In genomic region chr4:83676444-83676843, GRCm38 (mm10) we compare ENCODE assay signal across 32 mouse cellular contexts.
DNase-seq lines count a peak whose midpoint lies in the region; ATAC-seq and TF ChIP-seq lines count a peak whose summit lies in the region.
"Had no signal": no experiment of that assay in that cellular context is flagged by ENCODE, and none has a peak within 500 bp of the region (broad histone marks: within the 10 kb centered on the region; RNA-seq: fewer than 3 reads in every experiment).

No protein-coding gene starts in this region.

- H3K27me3 ChIP-seq in forebrain, embryonic 13.5 days, result no peaks in the 10 kb centered on the region
- H3K27me3 ChIP-seq: CH12.LX; embryonic facial prominence, embryonic 12.5 days; embryonic facial prominence, embryonic 15.5 days; forebrain, embryonic 12.5 days; heart, embryonic 12.5 days; heart, embryonic 15.5 days; hindbrain, embryonic 13.5 days; Patski had no signal

- TF ChIP-seq CTCF in layer of hippocampus, adult 2 months (conservative IDR thresholded peaks at IDR 0.05), result no peak

- DNase-seq in frontal cortex, adult 2 months (ENCODE audit: extremely low spot score in 1 of 2, low spot score in 1 of 2), result peak; percentile 22 to 42
- DNase-seq in frontal cortex, postnatal 14 days (ENCODE audit: low spot score in 2 of 2), result no peak
- peak; percentile 19 to 64 for DNase-seq in layer of hippocampus, adult 2 months (ENCODE audit: low spot score in 2 of 2)
- DNase-seq in layer of hippocampus, postnatal 36 days, result no peak
- peak; percentile 24 for DNase-seq in layer of hippocampus, adult 9-10 months (ENCODE audit: low spot score)
- DNase-seq: adrenal gland, postnatal 10 days; adrenal gland, postnatal 36 days; B cell, adult 2 months; cerebellum, adult 11 months; cerebellum, adult 2 months; cerebellum, adult 9-11 months; cerebellum, postnatal 25 days; gastrocnemius, adult 2 months; gastrocnemius, postnatal 14 days; heart, adult 18-20 months; heart, postnatal 10 days; heart, postnatal 36 days had no signal

- H3K27ac ChIP-seq in layer of hippocampus, adult 2 months, result peak overlapping the region; percentile 67; the same call in 1 of the 2 replicates
- H3K27ac ChIP-seq in forebrain, embryonic 13.5 days, result no peak overlapping the region
- H3K27ac ChIP-seq: embryonic facial prominence, embryonic 12.5 days; embryonic facial prominence, embryonic 15.5 days; forebrain, embryonic 12.5 days; gastrocnemius, adult 2 months; heart, embryonic 15.5 days; hindbrain, embryonic 10.5 days; hindbrain, embryonic 13.5 days had no signal

- no peak for ATAC-seq in forebrain, embryonic 13.5 days
- no peak for ATAC-seq in erythroblast, adult 5-6 weeks (replicated peaks; ENCODE audit: low FRiP score, poor library complexity, severe bottlenecking)
- ATAC-seq: forebrain, embryonic 16.5 days; hindbrain, embryonic 16.5 days; Patski had no signal

- WGBS in forebrain, embryonic 13.5 days, result 89% methylated on average over 4 of the region's 4 CpGs

- H3K4me3 ChIP-seq in layer of hippocampus, adult 2 months, result no peak overlapping the region
- H3K4me3 ChIP-seq in forebrain, embryonic 13.5 days, result no peak overlapping the region
- H3K4me3 ChIP-seq: embryonic facial prominence, embryonic 12.5 days; embryonic facial prominence, embryonic 15.5 days; erythroblast, embryonic 14.5 days; forebrain, embryonic 12.5 days; gastrocnemius, adult 2 months; heart, embryonic 12.5 days; heart, embryonic 15.5 days; hindbrain, embryonic 10.5 days; hindbrain, embryonic 13.5 days had no signal

- no peaks in the 10 kb centered on the region for H3K36me3 ChIP-seq in forebrain, embryonic 13.5 days (ENCODE audit: poor library complexity, severe bottlenecking)
- H3K36me3 ChIP-seq: embryonic facial prominence, embryonic 12.5 days; embryonic facial prominence, embryonic 15.5 days; forebrain, embryonic 12.5 days; G1E; heart, embryonic 15.5 days; hindbrain, embryonic 10.5 days; hindbrain, embryonic 13.5 days had no signal

- H3K9me3 ChIP-seq in forebrain, embryonic 13.5 days (replicated peaks), result peaks cover 4% of the 10 kb centered on the region; the same call in 1 of the 2 replicates
- H3K9me3 ChIP-seq: embryonic facial prominence, embryonic 12.5 days; embryonic facial prominence, embryonic 15.5 days; forebrain, embryonic 12.5 days; heart, embryonic 15.5 days; hindbrain, embryonic 10.5 days; hindbrain, embryonic 13.5 days had no signal

- no peaks in the 10 kb centered on the region for H3K4me1 ChIP-seq in forebrain, embryonic 13.5 days
- H3K4me1 ChIP-seq: embryonic facial prominence, embryonic 12.5 days; embryonic facial prominence, embryonic 15.5 days; forebrain, embryonic 12.5 days; heart, embryonic 12.5 days; heart, embryonic 15.5 days; hindbrain, embryonic 10.5 days; hindbrain, embryonic 13.5 days had no signal

- H3K9ac ChIP-seq in forebrain, embryonic 13.5 days, result no peak overlapping the region
- H3K9ac ChIP-seq: embryonic facial prominence, embryonic 12.5 days; embryonic facial prominence, embryonic 15.5 days; forebrain, embryonic 12.5 days; heart, embryonic 12.5 days; heart, embryonic 15.5 days; hindbrain, embryonic 13.5 days had no signal

- no peak overlapping the region for H3K4me2 ChIP-seq in forebrain, embryonic 13.5 days
- H3K4me2 ChIP-seq: embryonic facial prominence, embryonic 12.5 days; embryonic facial prominence, embryonic 15.5 days; forebrain, embryonic 12.5 days; heart, embryonic 12.5 days; heart, embryonic 15.5 days; hindbrain, embryonic 13.5 days had no signal

Comparison
In these comparisons a context has a peak if more than half of its experiments do, and no peak if none do; other contexts are left out.
1. DNase-seq: peak in frontal cortex, adult 2 months (2 of 2), layer of hippocampus, adult 2 months (2 of 2) and layer of hippocampus, adult 9-10 months (single experiment); none in frontal cortex, postnatal 14 days (0 of 2) and layer of hippocampus, postnatal 36 days (0 of 2).